ENCODE assay signal across 8 mouse cellular contexts in genomic region chr2:122298596-122299490, GRCm38 (mm10). TPM values are rescaled to one million over a fixed set of nuclear protein-coding genes. Genes with fewer than 3 reads are reported as not detected.
DNase-seq lines count a peak whose midpoint lies in the region; ATAC-seq and TF ChIP-seq lines count a peak whose summit lies in the region.

TSS of gene Duoxa2 (plus strand) at chr2:122298900.

- TF ChIP-seq CTCF in kidney, postnatal 0 days (IDR thresholded peaks at IDR 0.05; ENCODE audit: low read depth), result no peak

- H3K27ac ChIP-seq in kidney, postnatal 0 days, result no peak within 1 kb of the TSS
- H3K27ac ChIP-seq in midbrain, embryonic 12.5 days (replicated peaks), result no peak within 1 kb of the TSS

- no peak for ATAC-seq in kidney, postnatal 0 days (replicated peaks; ENCODE audit: low FRiP score, low read depth)
- ATAC-seq in midbrain, embryonic 12.5 days (ENCODE audit: low FRiP score, low read depth), result no peak

- no peaks in the 10 kb centered on the region for H3K9me3 ChIP-seq in kidney, postnatal 0 days (replicated peaks; ENCODE audit: low read length)
- no peaks in the 10 kb centered on the region for H3K9me3 ChIP-seq in midbrain, embryonic 12.5 days

- H3K4me3 ChIP-seq in kidney, postnatal 0 days (replicated peaks; ENCODE audit: low read depth, low read length), result peak within 1 kb of the TSS; percentile 22
- peak within 1 kb of the TSS; percentile 28 for H3K4me3 ChIP-seq in midbrain, embryonic 12.5 days

- H3K4me1 ChIP-seq in kidney, postnatal 0 days (replicated peaks; ENCODE audit: insufficient read depth, low read length), result peaks cover 22% of the 10 kb centered on the region; the same call in 1 of the 2 replicates
- H3K4me1 ChIP-seq in midbrain, embryonic 12.5 days, result peaks cover 41% of the 10 kb centered on the region

- no peak within 1 kb of the TSS for H3K9ac ChIP-seq in kidney, postnatal 0 days (ENCODE audit: low read depth, low read length)
- no peak within 1 kb of the TSS for H3K9ac ChIP-seq in midbrain, embryonic 12.5 days (replicated peaks)

- no peaks in the 10 kb centered on the region for H3K36me3 ChIP-seq in kidney, postnatal 0 days (ENCODE audit: insufficient read depth, low read length)
- H3K36me3 ChIP-seq in midbrain, embryonic 12.5 days, result no peaks in the 10 kb centered on the region

- 2% methylated on average over 43 of the region's 43 CpGs for WGBS in kidney, postnatal 0 days
- WGBS in midbrain, embryonic 12.5 days, result under 1% methylated on average over 43 of the region's 43 CpGs

- peak within 1 kb of the TSS; percentile 49 for H3K4me2 ChIP-seq in kidney, postnatal 0 days (ENCODE audit: low read length)
- peak within 1 kb of the TSS; percentile 47 for H3K4me2 ChIP-seq in midbrain, embryonic 12.5 days (replicated peaks)

- H3K27me3 ChIP-seq in kidney, postnatal 0 days (ENCODE audit: insufficient read depth, low read length), result peaks cover 77% of the 10 kb centered on the region
- peaks cover 100% of the 10 kb centered on the region for H3K27me3 ChIP-seq in midbrain, embryonic 12.5 days

- DNase-seq in urinary bladder, postnatal 14 days (ENCODE audit: low spot score), result peak; percentile 25
- no peak for DNase-seq in urinary bladder, postnatal 25 days (ENCODE audit: low spot score)
- peak; percentile 43 for DNase-seq in forelimb bud, embryonic 11.5 days (ENCODE audit: low read depth, low spot score)
- DNase-seq in kidney, postnatal 0 days (ENCODE audit: low spot score), result peak; percentile 34
- DNase-seq in thymus, postnatal 0 days (ENCODE audit: low spot score), result peak; percentile 64
- DNase-seq in ovary, postnatal 14 days (ENCODE audit: low spot score), result no peak
- no peak for DNase-seq in layer of hippocampus, adult 9-11 months

RNA-seq across cellular contexts. Expression of gene Duoxa2, which starts in this region (rescaled TPM):
- polyA plus RNA-seq in kidney, postnatal 0 days (2015; fragmentation: Nextera tagmentation; extraction: Ambion mirVana), result not detected in 2 replicates
- not detected in 2 replicates for polyA plus RNA-seq in midbrain, embryonic 12.5 days (2016; fragmentation: Nextera tagmentation; extraction: Ambion mirVana)
- 0.34 TPM in 1 of 2 replicates, not detected in the other for polyA plus RNA-seq in thymus, postnatal 0 days (2015; fragmentation: Nextera tagmentation; extraction: Ambion mirVana)

Comparison
In these comparisons a context has a peak if more than half of its experiments do, and no peak if none do; other contexts are left out.
1. DNase-seq: peak in urinary bladder, postnatal 14 days (single experiment) and forelimb bud, embryonic 11.5 days (single experiment); none in urinary bladder, postnatal 25 days (single experiment), ovary, postnatal 14 days (single experiment) and layer of hippocampus, adult 9-11 months (single experiment).
2. Peak in DNase-seq, H3K4me3 ChIP-seq and H3K4me2 ChIP-seq in kidney, postnatal 0 days; RNA of the gene not detected or under 1 TPM.
3. Peak in DNase-seq in thymus, postnatal 0 days; RNA of the gene not detected or under 1 TPM.